Mouse (Mus musculus): ENCODE results near the gene Utp4.
"Not testable (repeated sequence)": the region's sequence is repeated elsewhere in the genome, so short reads cannot be mapped to it uniquely, and the experiment has no call there.

Gene Utp4

DNA sequence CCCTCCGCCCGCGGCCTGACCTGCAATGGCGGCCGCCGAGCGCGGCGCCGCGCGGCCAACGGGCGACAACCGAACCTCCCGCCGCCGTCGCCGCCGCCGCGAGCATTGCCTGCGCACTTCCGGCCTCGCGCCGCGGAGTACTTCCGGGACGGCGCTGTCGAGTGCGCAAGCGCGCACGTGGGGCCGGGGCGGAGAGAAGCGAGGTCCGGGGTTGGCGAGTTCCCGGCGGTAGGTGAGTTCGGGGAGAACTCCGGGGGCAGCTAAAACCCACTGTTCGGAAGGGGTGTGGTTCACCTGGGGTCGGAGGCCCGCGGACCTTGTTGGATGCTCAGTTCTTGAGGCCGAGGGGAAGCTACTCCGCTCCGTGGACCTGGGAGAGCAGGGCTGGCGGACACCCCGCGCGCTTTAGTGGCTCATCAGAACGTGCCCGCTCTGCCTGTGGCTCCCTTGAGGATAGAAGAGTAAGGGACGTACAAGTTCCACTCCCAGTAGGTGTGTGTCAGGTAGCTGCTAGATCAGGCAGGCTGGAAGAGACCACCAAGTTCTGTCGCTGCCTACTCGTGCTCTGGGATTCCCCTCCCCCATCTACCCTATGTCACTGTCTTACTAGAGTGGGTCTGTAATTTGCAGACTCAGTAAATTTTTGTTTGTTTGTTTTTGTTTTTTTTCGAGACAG lies at the start of gene Utp4:
Utp4 (plus strand) TSS at position 156 of the 676 bp plus-strand sequence.
- peak; percentile 74 to 76 for DNase-seq

- no peak for DNase-seq
Observed at GRCm38 (mm10) chr8:106850034-106850433, 43.4 kb upstream of the Utp4 start.

DNA sequence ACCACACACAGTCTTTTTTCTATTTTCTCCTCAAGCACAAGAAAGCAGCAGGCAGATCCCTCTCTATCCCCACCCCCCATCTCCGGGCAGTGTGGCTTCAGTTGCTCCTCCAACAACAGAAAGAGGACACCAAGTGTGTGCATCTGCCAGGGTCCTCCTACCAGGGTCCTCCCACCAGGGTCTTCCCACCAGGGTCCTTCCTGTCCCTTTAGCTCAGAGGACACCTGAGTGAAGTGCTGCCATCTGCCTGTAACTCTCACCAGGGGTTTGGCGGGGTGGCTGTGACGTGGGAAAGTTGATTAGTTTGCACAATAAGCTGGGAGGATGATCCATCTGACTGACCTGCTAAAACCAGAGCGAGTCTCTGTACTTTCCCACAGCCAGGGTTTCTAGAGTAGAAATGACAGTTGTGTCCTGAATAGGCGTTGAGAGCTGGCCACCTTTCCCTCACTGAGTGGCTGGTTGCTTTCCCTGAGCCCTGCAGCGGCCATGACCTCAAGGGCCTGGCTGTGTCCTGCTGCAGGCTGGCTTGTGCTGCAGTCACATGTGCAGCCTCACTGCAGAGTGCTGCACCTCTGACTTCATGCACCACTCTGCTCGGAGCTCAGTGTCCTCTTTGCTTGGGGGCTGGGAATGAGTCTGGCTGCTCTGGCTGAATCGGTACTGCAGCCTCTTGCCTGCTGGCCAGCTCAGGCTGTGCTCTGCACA lies 38.7 kb upstream of the Utp4 start:
- no peak for DNase-seq

DNA sequence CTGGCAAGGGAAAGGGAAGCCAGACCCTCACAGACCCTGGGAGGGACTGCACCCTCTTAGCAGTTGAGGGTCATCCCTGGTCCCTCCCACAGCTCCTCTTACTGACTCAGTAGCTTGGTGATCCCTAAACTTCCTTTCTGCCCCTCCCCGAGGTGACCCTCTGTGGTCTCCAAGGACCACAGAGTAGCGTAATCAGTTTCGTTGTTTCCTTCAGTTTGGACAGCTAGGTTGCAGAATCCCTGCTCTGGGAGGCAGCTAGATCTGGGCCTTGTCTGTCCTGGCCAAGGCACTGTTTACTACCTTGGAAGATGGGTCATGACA lies 38.2 kb upstream of the Utp4 start:
- no peak for DNase-seq

- no peak for DNase-seq
Observed at GRCm38 (mm10) chr8:106862845-106863244, 30.6 kb upstream of the Utp4 start.

- no peak for DNase-seq
Observed at GRCm38 (mm10) chr8:106865354-106865753, 28.1 kb upstream of the Utp4 start.

- no peak for DNase-seq
Observed at GRCm38 (mm10) chr8:106870051-106870450, 23.4 kb upstream of the Utp4 start, which contains the start of gene Has3. Gene Has3 (plus strand): TSS chr8:106870242.

DNA sequence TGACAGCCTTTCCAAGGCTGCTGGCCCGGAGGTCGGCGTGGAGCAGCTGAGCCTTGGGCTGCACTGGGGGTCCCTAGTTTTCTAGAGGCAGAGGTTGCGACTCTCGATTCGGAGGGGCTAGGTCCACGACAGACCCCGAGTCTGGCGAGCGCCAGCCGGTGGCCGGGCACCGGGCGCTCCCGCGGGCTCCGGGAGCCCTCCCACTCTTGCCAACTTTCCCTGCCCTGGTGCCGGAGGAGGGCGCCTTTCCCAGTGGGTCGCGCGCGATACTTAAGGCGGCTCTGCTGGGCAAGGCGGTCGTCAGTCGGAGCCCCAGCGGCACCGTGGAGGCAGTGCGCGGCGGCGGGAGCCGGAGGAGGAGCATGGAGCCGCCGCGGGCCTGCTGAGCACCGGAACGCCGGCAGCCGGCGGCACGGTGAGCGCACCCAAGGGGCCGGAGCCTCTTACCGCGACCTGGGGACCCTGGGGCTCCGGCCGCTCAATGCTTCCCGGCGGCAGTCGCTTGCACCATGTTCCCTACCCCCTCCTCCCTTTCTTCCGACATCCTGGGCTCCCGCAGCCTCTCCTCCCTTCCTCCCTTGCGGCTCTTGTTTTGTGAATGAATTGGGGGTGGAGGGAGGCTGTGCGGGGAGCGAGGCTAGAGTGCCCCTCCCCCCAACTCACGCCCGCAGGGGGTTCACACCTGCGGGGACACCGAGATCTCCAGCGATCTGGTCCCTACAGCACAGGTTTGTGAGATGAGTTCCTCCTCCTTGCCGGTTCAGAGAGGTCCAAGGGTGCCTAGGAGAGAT lies 22.7 kb upstream of the Utp4 start:
- no peak for DNase-seq

DNA sequence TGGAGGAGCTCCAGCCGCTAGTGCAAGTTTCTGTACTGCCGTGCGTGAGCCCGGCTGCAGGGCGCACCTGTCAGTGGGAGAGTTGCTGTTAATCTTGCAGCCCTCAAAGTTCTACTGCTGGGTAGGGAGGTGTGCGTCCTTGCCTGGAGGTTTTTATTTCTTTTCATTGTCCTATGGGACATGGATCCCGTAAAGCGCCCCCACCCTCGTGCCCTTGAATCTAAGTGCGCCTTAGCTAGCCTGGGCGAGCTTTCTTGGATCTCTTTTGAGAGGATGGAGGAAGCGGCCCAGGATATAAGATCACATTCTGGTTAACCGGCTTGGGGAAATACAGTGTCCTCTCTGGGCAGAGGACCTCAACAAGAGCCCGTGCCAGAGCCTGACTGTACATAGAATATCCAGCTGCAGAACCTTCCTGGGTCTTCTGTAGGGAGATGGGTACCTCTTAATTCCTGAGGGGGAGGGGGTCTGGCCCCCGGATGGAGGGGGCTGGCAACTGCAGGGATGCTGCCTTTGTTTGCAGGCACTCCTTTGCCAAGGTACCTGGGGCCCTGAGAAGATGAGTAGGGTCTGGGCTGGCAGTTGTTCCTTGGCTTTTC lies 22.0 kb upstream of the Utp4 start:
- no peak for DNase-seq

GRCm38 (mm10) chr8:106871931-106872371 lies 21.5 kb upstream of the Utp4 start:
- DNase-seq: no peak

GRCm38 (mm10) chr8:106872454-106873034 lies 20.9 kb upstream of the Utp4 start:
- DNase-seq: no peak

DNA sequence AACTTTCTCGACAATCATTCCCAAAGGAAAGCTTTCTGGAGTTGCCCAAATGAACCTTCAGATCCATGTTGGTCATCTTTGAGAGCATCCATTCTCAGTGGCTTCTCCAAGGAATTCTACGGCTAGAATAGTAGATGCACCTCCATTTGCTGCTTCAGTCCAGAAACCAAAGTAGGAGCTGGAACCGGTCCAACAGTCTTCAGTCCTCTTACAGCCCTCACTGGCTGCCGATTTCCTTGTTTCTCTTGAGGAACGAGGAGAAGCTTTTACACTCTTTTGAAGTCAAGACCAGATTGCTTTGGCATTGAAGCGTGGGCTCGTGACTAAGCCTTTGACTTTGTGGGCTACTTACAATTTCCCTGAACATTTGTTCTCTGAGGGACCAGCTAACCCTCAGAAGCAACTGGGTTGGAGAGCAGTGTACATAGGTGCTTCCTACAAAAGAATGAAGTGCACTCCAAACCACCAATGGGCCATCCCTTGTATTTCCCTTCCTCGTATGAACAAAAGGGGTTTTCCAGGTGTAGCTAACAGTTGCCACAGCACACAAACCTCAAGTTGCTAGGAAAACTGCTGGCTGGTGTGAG lies 13.2 kb upstream of the Utp4 start:
- DNase-seq: no peak

GRCm38 (mm10) chr8:106884094-106884493 lies 9.3 kb upstream of the Utp4 start:
- DNase-seq: not testable (repeated sequence)

- not testable (repeated sequence) for DNase-seq
Observed at GRCm38 (mm10) chr8:106884826-106885400, 8.5 kb upstream of the Utp4 start.

DNA sequence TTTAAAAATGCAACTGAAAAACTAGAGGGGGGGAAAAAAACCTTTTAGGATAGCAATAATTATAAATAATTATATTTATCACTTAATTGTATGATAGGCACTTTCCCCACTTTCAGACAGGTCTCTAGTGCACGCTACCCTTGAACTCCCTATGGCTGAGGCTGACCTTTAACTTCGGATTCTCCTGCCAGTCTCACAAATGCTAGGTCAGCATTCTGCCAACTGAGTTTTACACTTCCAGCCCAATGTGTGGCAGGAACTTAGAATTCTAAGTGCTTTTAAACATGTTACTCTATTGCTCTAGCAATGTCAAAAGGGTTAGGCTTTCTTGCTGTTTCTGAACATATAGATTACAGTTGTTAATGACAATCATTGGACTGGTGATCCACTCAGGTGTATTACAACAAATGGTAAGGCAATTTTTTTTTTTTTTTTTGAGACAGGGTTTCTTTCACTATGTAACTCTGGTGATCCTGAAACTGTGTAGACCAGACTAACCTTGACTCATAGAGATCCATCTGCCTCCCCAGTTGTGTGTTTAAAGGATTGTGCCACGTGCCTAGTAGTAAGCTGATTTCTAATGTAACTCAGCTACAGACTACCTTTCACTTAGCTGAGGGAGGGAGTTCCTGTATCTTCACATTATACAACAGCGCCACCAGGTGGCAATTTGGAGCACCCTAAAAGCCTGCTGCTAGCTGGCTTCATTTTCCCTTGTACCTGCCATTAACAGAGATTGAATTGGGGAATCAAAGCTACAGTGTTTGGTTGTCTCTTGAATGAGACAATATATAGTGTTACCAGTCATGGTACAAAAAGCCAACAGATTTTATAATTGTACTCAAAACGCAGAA lies 5.9 kb upstream of the Utp4 start:
- DNase-seq: peak in 1 of 2 experiments; percentile 29

GRCm38 (mm10) chr8:106888803-106889202 lies 4.6 kb upstream of the Utp4 start:
- DNase-seq: no peak

DNA sequence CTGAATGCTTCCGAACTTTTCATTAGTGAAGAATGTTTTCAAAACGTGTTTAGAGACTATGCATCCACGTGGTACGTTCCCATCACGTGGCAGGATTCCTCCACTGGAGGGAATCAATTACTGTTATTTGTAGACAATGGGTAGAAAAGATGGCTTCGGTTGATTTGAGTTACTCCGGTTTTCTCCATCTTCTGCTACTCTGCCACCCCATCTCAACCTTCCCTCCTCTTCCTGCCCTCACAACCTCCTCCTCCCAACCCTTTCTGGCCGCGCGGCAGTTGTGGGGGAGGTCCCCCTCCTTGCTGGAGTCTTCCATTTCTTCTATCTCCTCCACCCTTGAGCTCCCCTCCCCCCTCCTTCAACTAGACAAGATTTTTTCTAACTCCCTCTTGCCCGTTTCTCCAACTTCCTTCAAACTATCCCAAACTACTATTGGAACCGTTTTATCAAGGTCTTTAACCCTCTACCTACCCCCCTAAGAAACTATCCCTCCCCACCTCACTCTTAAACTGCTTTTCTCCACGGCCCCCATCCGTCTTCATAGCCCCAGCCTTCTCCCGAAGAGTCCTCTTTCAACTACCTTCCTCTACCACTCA lies 1.1 kb upstream of the Utp4 start:
- peak; percentile 41 to 56 for DNase-seq

DNA sequence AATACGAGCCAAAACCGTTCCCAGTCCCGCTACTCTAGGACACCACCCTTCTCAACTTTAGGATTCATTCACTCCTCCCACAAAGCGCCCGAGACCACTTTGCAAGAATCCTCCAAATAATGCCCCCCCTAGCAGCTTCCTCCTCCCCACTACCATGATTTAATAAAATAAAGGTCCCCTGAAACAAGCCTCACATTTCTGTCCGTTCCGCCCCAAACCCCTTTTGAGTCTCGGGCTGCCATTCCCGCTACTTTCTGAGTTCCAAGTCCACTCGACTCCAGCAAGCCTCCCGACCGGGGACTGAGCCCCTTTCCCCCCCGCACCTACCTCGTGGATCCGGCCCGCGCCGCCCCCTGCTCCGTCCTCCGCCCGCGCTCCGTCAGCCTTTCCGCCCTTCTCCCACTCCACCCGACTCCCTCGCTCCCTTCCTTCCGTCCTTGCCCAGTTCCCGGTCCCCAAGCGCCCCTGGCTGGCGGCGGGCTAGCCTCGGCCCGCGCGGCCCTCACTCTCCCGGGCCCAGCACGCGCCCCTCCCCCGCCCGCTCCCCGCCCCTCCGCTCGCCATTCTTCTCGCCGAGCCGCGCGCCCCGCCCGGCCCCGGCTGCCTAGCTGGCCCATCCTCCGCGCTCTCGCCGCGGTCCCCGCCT lies 507 bp upstream of the Utp4 start:
- DNase-seq: peak; percentile 26 to 38

- DNase-seq: no peak
Observed at GRCm38 (mm10) chr8:106899473-106899872, 6.0 kb downstream of the Utp4 start.

Data from thymus, adult 18-20 months (tissue).